Mouse (Mus musculus): ENCODE data around the gene Suz12. TPM values are rescaled to one million over a fixed set of nuclear protein-coding genes. Genes with fewer than 3 reads are reported as not detected.
A peak's percentile ranks its signal among the peaks of the same experiment; 100 is the strongest.

Gene Suz12
- polyA plus RNA-seq (2016; fragmentation: Nextera tagmentation; extraction: Ambion mirVana) = 23.7 and 24.3 TPM in 2 replicates

- WGBS = 1% methylated on average over 73 of the region's 74 CpGs
These were observed at the start of gene Suz12 for GRCm38 (mm10) chr11:79992592-79993355. TSS of gene Suz12 (plus strand) at chr11:79993106.

GRCm38 (mm10) chr11:79943136-79943535 is 49.8 kb upstream of the Suz12 start:
- H3K27me3 ChIP-seq (replicated peaks) = no peaks in the 10 kb centered on the region
- ATAC-seq (ENCODE audit: low FRiP score, low read depth) = no peak
- H3K4me2 ChIP-seq (replicated peaks) = no peak overlapping the region
- H3K9ac ChIP-seq = no peak overlapping the region
- H3K36me3 ChIP-seq = peaks cover 79% of the 10 kb centered on the region
- H3K9me3 ChIP-seq = no peaks in the 10 kb centered on the region
- 89% methylated on average over 8 of the region's 8 CpGs for WGBS
- H3K4me1 ChIP-seq = no peaks in the 10 kb centered on the region
- no peak overlapping the region for H3K27ac ChIP-seq
- H3K4me3 ChIP-seq = no peak overlapping the region

More at GRCm38 (mm10) chr11:79992592-79993355, at the start of gene Suz12:
- Histone ChIP-seq H3K27me3 (replicated peaks) (no peaks in the 10 kb centered on the region), H3K9ac (peak within 1 kb of the TSS; percentile 90), H3K4me3 (peak within 1 kb of the TSS; percentile 97), H3K9me3 (no peaks in the 10 kb centered on the region), H3K4me2 (replicated peaks) (peak within 1 kb of the TSS; percentile 73), H3K36me3 (peaks cover 11% of the 10 kb centered on the region; the same call in 1 of the 2 replicates), H3K27ac (peak within 1 kb of the TSS; percentile 98), H3K4me1 (peaks cover 4% of the 10 kb centered on the region; the same call in 1 of the 2 replicates)
- ATAC-seq (ENCODE audit: low FRiP score, low read depth) = peak; percentile 94

GRCm38 (mm10) chr11:79943601-79944000 is 49.3 kb upstream of the Suz12 start:
- Histone ChIP-seq H3K27ac (no peak overlapping the region), H3K9ac (no peak overlapping the region), H3K4me1 (no peaks in the 10 kb centered on the region), H3K27me3 (replicated peaks) (no peaks in the 10 kb centered on the region), H3K36me3 (peaks cover 80% of the 10 kb centered on the region), H3K9me3 (no peaks in the 10 kb centered on the region), H3K4me3 (no peak overlapping the region), H3K4me2 (replicated peaks) (no peak overlapping the region)
- no peak for ATAC-seq (ENCODE audit: low FRiP score, low read depth)
- WGBS = 93% methylated on average over 7 of the region's 7 CpGs

- Histone ChIP-seq H3K9me3 (no peaks in the 10 kb centered on the region), H3K27me3 (replicated peaks) (no peaks in the 10 kb centered on the region), H3K4me3 (no peak overlapping the region), H3K9ac (no peak overlapping the region), H3K4me2 (replicated peaks) (no peak overlapping the region), H3K27ac (no peak overlapping the region), H3K36me3 (peaks cover 80% of the 10 kb centered on the region), H3K4me1 (no peaks in the 10 kb centered on the region)
- 95% methylated on average over 3 of the region's 3 CpGs for WGBS
- no peak for ATAC-seq (ENCODE audit: low FRiP score, low read depth)
These were observed 45.6 kb upstream of the Suz12 start for GRCm38 (mm10) chr11:79947265-79947664.

- Histone ChIP-seq H3K27ac (no peak overlapping the region), H3K9ac (peak overlapping the region; percentile 62), H3K4me3 (peak overlapping the region; percentile 64), H3K9me3 (no peaks in the 10 kb centered on the region), H3K27me3 (replicated peaks) (no peaks in the 10 kb centered on the region), H3K4me1 (peaks cover 2% of the 10 kb centered on the region), H3K4me2 (replicated peaks) (peak overlapping the region; percentile 81), H3K36me3 (peaks cover 30% of the 10 kb centered on the region)
- WGBS = 7% methylated on average over 27 of the region's 27 CpGs
- peak; percentile 37; the same call in 1 of the 2 replicates for ATAC-seq (ENCODE audit: low FRiP score, low read depth)
These were observed 31.4 kb upstream of the Suz12 start for GRCm38 (mm10) chr11:79961346-79962124.

- ATAC-seq (ENCODE audit: low FRiP score, low read depth) = peak; percentile 95
- under 1% methylated on average over 46 of the region's 46 CpGs for WGBS
- no peaks in the 10 kb centered on the region for H3K9me3 ChIP-seq
These were observed 30.6 kb upstream of the Suz12 start, which contains the start of gene Utp6 for GRCm38 (mm10) chr11:79962125-79962876. TSS of gene Utp6 (minus strand) at chr11:79962390.

GRCm38 (mm10) chr11:79962877-79963183 is 30.1 kb upstream of the Suz12 start:
- H3K27me3 ChIP-seq (replicated peaks) = no peaks in the 10 kb centered on the region
- 5% methylated on average over 9 of the region's 9 CpGs for WGBS
- ATAC-seq (ENCODE audit: low FRiP score, low read depth) = peak; percentile 48; the same call in 1 of the 2 replicates
- H3K4me2 ChIP-seq (replicated peaks) = peak overlapping the region; percentile 59
- no peak overlapping the region for H3K27ac ChIP-seq
- H3K4me1 ChIP-seq = peaks cover 2% of the 10 kb centered on the region
- peaks cover 17% of the 10 kb centered on the region for H3K36me3 ChIP-seq
- peak overlapping the region; percentile 64 for H3K4me3 ChIP-seq
- H3K9me3 ChIP-seq = no peaks in the 10 kb centered on the region
- peak overlapping the region; percentile 44 for H3K9ac ChIP-seq

More at GRCm38 (mm10) chr11:79962125-79962876, 30.6 kb upstream of the Suz12 start, which contains the start of gene Utp6:
- Histone ChIP-seq H3K36me3 (peaks cover 23% of the 10 kb centered on the region), H3K4me1 (peaks cover 2% of the 10 kb centered on the region), H3K4me2 (replicated peaks) (peak within 1 kb of the TSS; percentile 81), H3K27me3 (replicated peaks) (no peaks in the 10 kb centered on the region), H3K27ac (no peak within 1 kb of the TSS), H3K4me3 (peak within 1 kb of the TSS; percentile 64), H3K9ac (peak within 1 kb of the TSS; percentile 62)

GRCm38 (mm10) chr11:79963212-79963974 is 29.5 kb upstream of the Suz12 start:
- H3K9ac ChIP-seq = no peak overlapping the region
- H3K27me3 ChIP-seq (replicated peaks) = no peaks in the 10 kb centered on the region
- peak overlapping the region; percentile 59 for H3K4me2 ChIP-seq (replicated peaks)
- H3K4me1 ChIP-seq = peaks cover 2% of the 10 kb centered on the region
- no peak overlapping the region for H3K27ac ChIP-seq
- H3K4me3 ChIP-seq = no peak overlapping the region
- peaks cover 12% of the 10 kb centered on the region for H3K36me3 ChIP-seq
- H3K9me3 ChIP-seq = no peaks in the 10 kb centered on the region
- WGBS = 52% methylated on average over 8 of the region's 8 CpGs
- no peak for ATAC-seq (ENCODE audit: low FRiP score, low read depth)

GRCm38 (mm10) chr11:79965896-79966295 is 27.0 kb upstream of the Suz12 start:
- Histone ChIP-seq H3K4me3 (no peak overlapping the region), H3K4me1 (peaks cover 2% of the 10 kb centered on the region), H3K4me2 (replicated peaks) (no peak overlapping the region), H3K27me3 (replicated peaks) (no peaks in the 10 kb centered on the region), H3K27ac (no peak overlapping the region), H3K9me3 (no peaks in the 10 kb centered on the region), H3K36me3 (no peaks in the 10 kb centered on the region), H3K9ac (no peak overlapping the region)
- ATAC-seq (ENCODE audit: low FRiP score, low read depth) = no peak
- 50% methylated on average over 8 of the region's 8 CpGs for WGBS

GRCm38 (mm10) chr11:79967752-79968151 is 25.2 kb upstream of the Suz12 start:
- no peak overlapping the region for H3K9ac ChIP-seq
- no peak overlapping the region for H3K27ac ChIP-seq

GRCm38 (mm10) chr11:79973133-79973532 is 19.8 kb upstream of the Suz12 start:
- Histone ChIP-seq H3K4me3 (peak overlapping the region; percentile 48; the same call in 1 of the 2 replicates), H3K36me3 (no peaks in the 10 kb centered on the region), H3K9me3 (no peaks in the 10 kb centered on the region), H3K27me3 (replicated peaks) (peaks cover 21% of the 10 kb centered on the region), H3K27ac (no peak overlapping the region), H3K4me1 (peaks cover 15% of the 10 kb centered on the region), H3K9ac (no peak overlapping the region), H3K4me2 (replicated peaks) (peak overlapping the region; percentile 82)
- 12% methylated on average over 8 of the region's 8 CpGs for WGBS
- no peak for ATAC-seq (ENCODE audit: low FRiP score, low read depth)

More at GRCm38 (mm10) chr11:79967752-79968151, 25.2 kb upstream of the Suz12 start:
- H3K4me2 ChIP-seq (replicated peaks) = no peak overlapping the region
- H3K4me1 ChIP-seq = no peaks in the 10 kb centered on the region
- WGBS = 83% methylated on average over 10 of the region's 10 CpGs
- H3K9me3 ChIP-seq = no peaks in the 10 kb centered on the region
- ATAC-seq (ENCODE audit: low FRiP score, low read depth) = no peak
- 0 out of 2 replicates have a peak, but pooled peaks cover under 1% of the 10 kb centered on the region for H3K27me3 ChIP-seq (replicated peaks)
- H3K36me3 ChIP-seq = no peaks in the 10 kb centered on the region
- no peak overlapping the region for H3K4me3 ChIP-seq
